Mouse (Mus musculus): ENCODE measurements around the gene Ddx58.

GRCm38 (mm10) chr4:40233062-40233664, 6.5 kb downstream of the Ddx58 start:
- TF ChIP-seq POLR2A (IDR thresholded peaks at IDR 0.05; ENCODE audit: extremely low read depth, insufficient read depth, low read length) (no peak), CTCF (IDR thresholded peaks at IDR 0.05; ENCODE audit: extremely low read depth, insufficient read depth, low read length) (no peak)

Data from cortical plate, adult 2 months (tissue).